Mouse (Mus musculus) heart, embryonic 16.5 days (tissue): ENCODE results near the gene Akr1c12. TPM values are rescaled to one million over a fixed set of nuclear protein-coding genes. Genes with fewer than 3 reads are reported as not detected.

ENCODE experiments used
- ATAC-seq: fragments of 200-750 bp; cut with Nextera tagmentation; replicated peaks from 2 replicates; pipeline ENCODE4 v1.8.0; 2017; ENCODE audit warnings: moderate number of reproducible peaks; ENCODE audit not compliant: insufficient read depth, low FRiP score; ENCODE audit errors: extremely low read depth
- H3K27ac ChIP-seq: fragments of 300-500 bp; sonication (generic); 2 replicates; pipeline ENCODE4 v1.5.1; 2014; ENCODE audit warnings: mild to moderate bottlenecking, low read length, control low read depth, moderate library complexity
- H3K27me3 ChIP-seq: fragments of 300-500 bp; sonication (generic); 2 replicates; pipeline ENCODE4 v1.6.1; 2014; ENCODE audit warnings: low read length, mixed read lengths; ENCODE audit not compliant: control insufficient read depth, insufficient read depth
- H3K36me3 ChIP-seq: fragments of 300-500 bp; sonication (generic); 2 replicates; pipeline ENCODE4 v1.6.1; 2014; ENCODE audit not compliant: control insufficient read depth, insufficient read depth
- H3K4me1 ChIP-seq: fragments of 300-500 bp; sonication (generic); 2 replicates; pipeline ENCODE4 v1.6.1; 2014; ENCODE audit warnings: low read length, mixed read lengths; ENCODE audit not compliant: control insufficient read depth, insufficient read depth
- H3K4me2 ChIP-seq: fragments of 300-500 bp; sonication (generic); 2 replicates; pipeline ENCODE4 v1.6.1; 2014; ENCODE audit warnings: low read depth, mild to moderate bottlenecking, control low read depth, low read length
- H3K4me3 ChIP-seq: fragments of 300-500 bp; sonication (generic); 2 replicates; pipeline ENCODE4 v1.5.1; 2014; ENCODE audit warnings: mild to moderate bottlenecking, control low read depth, low read length
- H3K9ac ChIP-seq: fragments of 300-500 bp; sonication (generic); 2 replicates; pipeline ENCODE4 v1.6.1; 2014; ENCODE audit warnings: low read length, control low read depth
- H3K9me3 ChIP-seq: fragments of 300-500 bp; sonication (generic); replicated peaks from 2 replicates; pipeline ENCODE4 v1.6.1; 2016; ENCODE audit warnings: low read length; ENCODE audit not compliant: control insufficient read depth
- WGBS: fragments of 180-500 bp; shearing (Covaris S2); extraction: QIAGEN DNeasy Blood & Tissue Kit; methylation state at CpG from one replicate; pipeline ENCODE4 v1.1.7; 2014; 5-methylcytosine and 5-hydroxymethylcytosine counted together
- polyA plus RNA-seq: library from polyadenylated mRNA; unstranded; fragments of >200 nt; fragmentation: Nextera tagmentation; extraction: Ambion mirVana; gene quantifications from 2 replicates; pipeline ENCODE4 v1.2.1, GENCODE M21; 2015

Akr1c12 gene
- polyA plus RNA-seq, 1 experiment from 2014 or later = 7.0 TPM

- 52% methylated on average over 1 of the region's 1 CpGs for WGBS
- Histone ChIP-seq H3K9ac (no peak within 1 kb of the TSS), H3K27ac (no peak within 1 kb of the TSS), H3K4me1 (peaks cover 2% of the 10 kb centered on the region; the same call in 1 of the 2 replicates), H3K9me3 (no peaks in the 10 kb centered on the region), H3K36me3 (no peaks in the 10 kb centered on the region), H3K27me3 (no peaks in the 10 kb centered on the region), H3K4me2 (no peak within 1 kb of the TSS), H3K4me3 (no peak within 1 kb of the TSS)
- ATAC-seq = 0 out of 2 replicates have a peak, but pooled peaks have one; percentile 18
Observed at GRCm38 (mm10) chr13:4228441-4228840, 50.8 kb downstream of the Akr1c12 start, which contains the start of gene Akr1c19. Akr1c19 (plus strand) TSS chr13:4228700.

Other genes with a start within 250 kb of the Akr1c12 start
- 2.3 and 3.2 TPM in 2 replicates for gene Akr1c14, start 230.4 kb downstream of the Akr1c12 start, polyA plus RNA-seq
- gene Akr1c18, start 128.8 kb downstream of the Akr1c12 start, polyA plus RNA-seq = 1.00 and 1.1 TPM in 2 replicates
- 17.0 and 30.7 TPM in 2 replicates for gene Akr1c13, start 88.3 kb downstream of the Akr1c12 start, polyA plus RNA-seq
- gene Akr1c19, start 50.7 kb downstream of the Akr1c12 start, polyA plus RNA-seq = 1.4 and 2.2 TPM in 2 replicates
- not detected in 2 replicates for gene Akr1c6, start 154.9 kb upstream of the Akr1c12 start, polyA plus RNA-seq
- not detected in 2 replicates for gene Akr1c20, start 243.9 kb upstream of the Akr1c12 start, polyA plus RNA-seq